Mouse (Mus musculus): ENCODE results near the gene Trit1.

DNA sequence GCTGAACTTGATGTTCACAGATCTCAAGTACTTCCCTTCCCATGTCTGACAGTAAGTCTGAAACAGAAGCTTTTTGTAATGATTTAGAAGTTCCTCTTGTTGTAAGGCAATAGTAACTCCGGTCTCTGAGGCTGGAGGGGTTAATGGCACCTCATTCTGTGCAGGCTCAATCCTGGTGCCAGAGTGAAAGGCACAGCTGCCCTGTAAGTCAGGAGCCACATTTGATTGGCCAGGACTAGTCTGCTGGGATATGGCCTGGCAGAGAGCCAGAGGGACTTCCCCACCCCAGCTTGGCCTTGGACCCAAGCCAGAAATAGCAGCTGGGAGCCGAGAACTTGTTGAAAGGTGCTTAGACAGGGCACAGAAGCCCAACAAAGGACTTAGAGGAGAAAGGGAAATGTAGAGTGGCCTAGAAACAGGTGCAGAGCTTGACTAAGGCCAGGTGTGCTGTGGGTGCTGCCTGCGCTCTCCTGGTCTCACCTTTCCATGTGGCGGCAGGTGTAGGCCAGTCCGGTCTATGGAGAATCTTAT lies 34.3 kb downstream of the Trit1 start:
- TF ChIP-seq CTCF (IDR thresholded peaks at IDR 0.05), result no peak
- no peak for TF ChIP-seq POLR2A (IDR thresholded peaks at IDR 0.05; ENCODE audit: insufficient read depth, low read depth, low read length)

Data from heart, adult 2 months (tissue).